Mouse (Mus musculus): ENCODE results near the gene Myo3b. TPM values are rescaled to one million over a fixed set of nuclear protein-coding genes. Genes with fewer than 3 reads are reported as not detected.

Myo3b gene
- polyA plus RNA-seq (2015; fragmentation: Nextera tagmentation; extraction: Ambion mirVana): 0.05 TPM in 2 replicates

DNA sequence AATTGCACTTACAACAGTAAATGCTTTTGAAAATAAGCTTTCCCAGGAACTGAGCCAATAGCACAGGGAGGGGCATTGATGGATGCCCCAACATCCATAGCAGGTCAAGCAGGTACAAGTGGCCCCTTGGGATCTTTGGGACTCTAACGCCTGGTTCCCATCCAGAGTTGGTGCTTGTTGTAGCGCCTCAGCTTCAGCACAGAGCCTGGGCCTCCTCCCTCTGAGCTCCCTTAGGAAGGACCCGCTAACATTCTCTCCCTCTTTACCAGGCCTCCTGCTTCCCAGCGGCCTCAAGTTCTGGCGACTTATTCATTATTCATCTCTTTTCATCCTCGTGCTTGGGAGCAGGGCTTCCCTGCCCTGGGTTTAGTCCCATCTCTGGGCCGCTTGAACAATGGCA lies at the start of gene Myo3b:
Myo3b (plus strand) TSS at position 375 of the 400 bp plus-strand sequence.

Other genes with a start within 250 kb of the Myo3b start
- 0.73 and 0.83 TPM in 2 replicates for gene Ccdc173, start 249.6 kb upstream of the Myo3b start, polyA plus RNA-seq (2015; fragmentation: Nextera tagmentation; extraction: Ambion mirVana)
- 13.2 and 14.3 TPM in 2 replicates for gene Phospho2, start 249.5 kb upstream of the Myo3b start, polyA plus RNA-seq (2015; fragmentation: Nextera tagmentation; extraction: Ambion mirVana)
- 15.7 and 18.1 TPM in 2 replicates for gene Klhl23, start 217.2 kb upstream of the Myo3b start, polyA plus RNA-seq (2015; fragmentation: Nextera tagmentation; extraction: Ambion mirVana)
- gene Ssb, start 177.6 kb upstream of the Myo3b start, polyA plus RNA-seq (2015; fragmentation: Nextera tagmentation; extraction: Ambion mirVana): 152 and 161 TPM in 2 replicates
- gene Mettl5, start 153.5 kb upstream of the Myo3b start, polyA plus RNA-seq (2015; fragmentation: Nextera tagmentation; extraction: Ambion mirVana): 31.6 and 33.3 TPM in 2 replicates
- gene Ubr3, start 141.9 kb upstream of the Myo3b start, polyA plus RNA-seq (2015; fragmentation: Nextera tagmentation; extraction: Ambion mirVana): 12.5 and 16.9 TPM in 2 replicates

Data from skeletal muscle tissue, postnatal 0 days (tissue).